Mouse (Mus musculus): ENCODE data around the gene Gm5134.

- no peak for TF ChIP-seq POLR2A (IDR thresholded peaks at IDR 0.05; ENCODE audit: insufficient read depth, low read depth, low read length)
- no peak for TF ChIP-seq CTCF (IDR thresholded peaks at IDR 0.05)
- TF ChIP-seq EP300 (IDR thresholded peaks at IDR 0.05; ENCODE audit: insufficient read depth, low read depth, low read length): no peak
Observed at GRCm38 (mm10) chr10:76048967-76049366, 94.7 kb downstream of the Gm5134 start.
